Mouse (Mus musculus): Measurements from ENCODE around the gene Avpi1.

DNA sequence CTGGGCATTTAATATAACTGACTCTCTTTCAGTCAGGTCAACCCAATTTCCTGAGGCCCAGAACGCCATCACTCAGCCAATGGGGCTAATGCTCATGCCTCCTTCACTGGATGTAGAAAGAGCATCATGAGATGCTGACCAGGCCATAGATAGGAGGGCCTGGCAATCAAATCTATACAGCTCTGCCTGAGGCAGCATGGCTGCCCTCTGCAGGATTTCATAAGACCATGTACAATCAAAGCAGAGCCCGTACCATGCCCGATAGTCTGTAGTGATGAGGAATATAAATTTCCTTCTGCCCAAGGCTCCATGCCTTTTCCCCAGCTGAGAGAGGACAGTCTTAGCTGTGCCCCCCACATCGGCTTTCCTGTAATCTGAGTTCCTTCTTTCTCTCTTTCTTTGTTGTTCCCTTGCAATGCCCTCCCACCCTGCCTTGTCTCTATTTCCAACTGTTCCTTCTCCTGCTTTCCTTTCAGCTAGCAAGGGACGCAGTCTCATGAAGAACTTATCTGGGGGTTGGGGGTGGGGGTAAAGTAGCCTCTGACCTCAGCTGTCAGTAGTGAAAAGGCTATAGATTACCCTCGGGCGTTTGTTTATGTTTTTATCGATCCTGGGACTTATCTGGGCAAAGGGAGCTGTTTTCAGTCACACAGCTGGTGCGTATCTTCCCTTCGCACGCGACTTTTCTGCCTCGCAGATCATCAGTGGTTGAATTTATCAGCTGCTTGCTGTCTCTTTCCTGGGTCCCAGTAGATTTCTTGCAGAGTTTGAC, 29.6 kb upstream of the Avpi1 start:
- TF ChIP-seq CTCF (conservative IDR thresholded peaks at IDR 0.05; ENCODE audit: low read length): no peak
- no peak for TF ChIP-seq POU5F1 (IDR thresholded peaks at IDR 0.05; ENCODE audit: borderline replicate concordance, low read length)
- TF ChIP-seq NANOG (IDR thresholded peaks at IDR 0.05; ENCODE audit: borderline replicate concordance, low read length): no peak

Measured in E14TG2a.4 (cell line).